Mouse (Mus musculus) olfactory bulb, adult 2 months (tissue): ENCODE results near the gene Oasl1.

ENCODE experiments used
- CTCF ChIP-seq: fragments of 200-500 bp; IDR thresholded peaks from 2 replicates; pipeline ENCODE4 v1.5.1; 2012; ENCODE audit warnings: low read depth, mild to moderate bottlenecking, low read length, moderate library complexity; ENCODE audit not compliant: insufficient read depth
- POLR2A ChIP-seq: fragments of 200-500 bp; IDR thresholded peaks from 2 replicates; pipeline ENCODE4 v1.6.1; 2012; ENCODE audit warnings: mild to moderate bottlenecking, low read depth, low read length, moderate library complexity; ENCODE audit not compliant: insufficient read depth

GRCm38 (mm10) chr5:114949812-114950211, 26.8 kb downstream of the Oasl1 start:
- TF ChIP-seq POLR2A, result no peak
- TF ChIP-seq CTCF, result no peak
